Mouse (Mus musculus) layer of hippocampus, adult 9-10 months (tissue): ENCODE measurements around the gene Cc2d2b.

Source experiments
- DNase-seq: peaks from one replicate; pipeline ENCODE4 v3.0.0; 2022; ENCODE audit warnings: low spot score

Gene Cc2d2b

DNA sequence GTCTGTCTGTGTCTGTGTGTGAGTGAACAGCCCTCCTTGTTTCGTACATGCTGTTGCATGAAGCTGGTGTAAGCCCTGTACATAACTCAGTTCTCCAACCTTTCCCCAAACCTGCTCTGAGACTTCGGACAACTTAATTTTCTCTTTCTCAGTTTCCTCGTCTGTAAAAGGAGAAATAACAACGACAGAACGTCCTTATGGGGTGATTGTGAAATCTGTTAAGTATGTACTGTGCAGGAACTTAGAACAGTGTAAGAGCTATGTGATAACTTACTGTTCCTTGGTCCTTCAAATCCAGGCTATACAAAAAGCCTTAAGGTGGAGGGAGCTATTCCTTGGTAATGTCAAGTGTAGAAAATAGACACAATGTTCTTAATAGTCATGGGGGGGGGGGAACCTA lies 83.8 kb downstream of the Cc2d2b start:
- no peak for DNase-seq

DNA sequence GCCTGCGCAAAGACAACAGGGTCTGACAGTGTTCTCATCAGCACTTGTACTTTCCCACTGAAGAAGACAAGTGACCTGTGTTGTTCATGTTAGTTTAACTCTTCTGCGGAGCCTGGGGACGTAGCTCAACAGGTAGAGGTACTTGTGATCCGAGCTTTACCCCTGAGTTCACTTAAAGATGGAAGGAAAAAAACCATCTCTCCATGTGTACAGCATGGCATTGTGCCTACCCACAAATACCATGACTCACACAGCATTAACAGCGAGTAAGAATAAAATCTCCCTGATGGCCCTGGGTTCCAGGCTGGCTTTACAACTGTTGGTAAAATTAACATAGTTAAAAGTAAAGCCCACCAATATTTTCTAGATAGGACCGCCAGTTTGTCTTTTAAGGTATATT lies 85.9 kb downstream of the Cc2d2b start:
- no peak for DNase-seq

DNA sequence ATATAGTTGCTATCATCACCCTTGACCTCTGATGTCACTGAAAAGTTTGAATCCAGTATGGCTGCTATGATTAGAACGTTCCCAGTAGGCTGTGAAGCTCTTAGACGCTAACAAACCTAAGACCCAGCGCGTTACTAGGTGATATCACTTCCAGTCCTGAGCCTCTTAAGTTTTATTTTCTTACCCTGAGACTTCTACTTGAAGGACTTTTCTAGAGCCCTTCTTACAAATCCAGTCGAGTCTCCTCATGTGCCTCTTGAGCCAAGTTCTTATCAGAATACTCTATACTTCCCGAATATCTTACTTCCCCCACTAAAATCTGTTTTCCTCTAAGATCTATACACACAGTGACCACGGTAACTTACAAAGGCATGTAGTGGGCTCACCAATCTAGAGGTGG lies 89.7 kb downstream of the Cc2d2b start:
- no peak for DNase-seq

DNA sequence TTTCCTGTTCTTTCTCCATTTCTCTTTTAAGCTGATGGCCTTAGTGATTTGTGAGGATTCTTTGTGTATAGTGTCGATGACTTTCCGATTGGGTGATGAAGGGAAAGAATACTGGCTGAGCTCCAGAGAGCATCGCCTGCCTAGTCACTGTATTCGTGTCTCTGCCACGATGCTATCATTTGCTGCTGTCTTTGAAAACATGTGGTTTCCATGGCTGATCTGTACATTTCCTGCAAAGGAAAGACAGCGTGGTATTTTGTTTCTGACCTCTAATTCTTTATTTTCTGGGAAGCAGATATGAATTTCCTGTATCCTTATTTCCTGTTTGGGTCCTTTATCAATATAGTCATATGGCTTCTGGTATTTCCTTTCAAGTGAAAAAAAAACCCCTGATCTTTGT lies 91.8 kb downstream of the Cc2d2b start:
- no peak for DNase-seq

DNA sequence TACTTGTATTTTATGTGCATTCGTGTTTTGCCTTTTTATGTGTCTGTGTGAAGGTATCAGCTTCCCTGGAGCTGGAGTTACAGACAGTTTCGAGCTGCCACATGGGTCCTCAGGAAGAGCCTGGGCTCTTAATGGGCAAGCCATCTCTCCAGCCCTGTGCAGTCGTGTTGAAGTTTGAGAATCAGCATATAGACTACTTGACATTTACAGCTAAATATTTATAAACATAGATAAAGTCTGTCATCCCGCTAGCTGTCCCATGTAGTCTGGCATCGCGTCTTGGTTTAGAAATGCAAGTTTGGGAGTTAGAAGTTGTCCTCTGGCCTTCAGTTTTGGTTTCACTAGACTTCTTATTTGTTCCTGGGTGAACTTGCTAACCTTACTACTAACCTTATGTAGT lies 92.5 kb downstream of the Cc2d2b start:
- no peak for DNase-seq

DNA sequence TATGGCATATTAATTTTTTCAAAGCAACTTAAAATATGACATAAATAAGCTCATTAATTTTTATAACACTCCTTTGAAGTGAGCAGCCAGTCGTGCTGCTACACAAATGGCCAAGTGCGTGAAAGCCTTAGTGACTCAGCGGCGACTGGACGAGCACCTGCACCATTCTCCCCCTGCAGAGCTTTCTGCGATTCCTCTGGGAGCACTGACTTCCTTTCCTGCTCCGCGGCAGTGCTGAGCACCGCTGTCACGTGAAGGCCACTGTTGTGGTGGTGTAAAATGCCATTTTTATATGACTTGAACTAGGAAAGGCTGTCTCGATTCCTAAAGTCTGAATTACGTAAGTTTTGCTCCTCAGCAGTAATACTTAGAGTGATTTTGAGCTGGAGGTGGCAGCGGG lies 93.0 kb downstream of the Cc2d2b start:
- no peak for DNase-seq

DNA sequence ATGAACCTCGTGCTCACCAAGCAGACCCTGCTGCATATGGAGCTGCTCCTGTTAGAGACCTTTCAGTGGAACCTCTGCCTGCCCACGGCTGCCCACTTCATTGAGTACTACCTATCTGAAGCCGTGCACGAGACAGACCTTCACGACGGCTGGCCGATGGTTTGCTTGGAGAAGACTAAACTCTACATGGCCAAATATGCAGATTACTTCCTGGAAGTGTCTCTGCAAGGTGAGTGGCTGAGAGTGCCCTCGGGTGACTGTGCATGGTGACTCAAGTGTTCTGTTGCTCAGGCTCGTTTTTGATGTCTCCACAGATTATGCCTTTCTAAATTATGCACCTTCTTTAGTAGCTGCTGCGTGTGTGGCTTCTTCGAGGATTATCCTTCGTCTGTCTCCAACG lies 96.2 kb downstream of the Cc2d2b start:
- DNase-seq = no peak

DNA sequence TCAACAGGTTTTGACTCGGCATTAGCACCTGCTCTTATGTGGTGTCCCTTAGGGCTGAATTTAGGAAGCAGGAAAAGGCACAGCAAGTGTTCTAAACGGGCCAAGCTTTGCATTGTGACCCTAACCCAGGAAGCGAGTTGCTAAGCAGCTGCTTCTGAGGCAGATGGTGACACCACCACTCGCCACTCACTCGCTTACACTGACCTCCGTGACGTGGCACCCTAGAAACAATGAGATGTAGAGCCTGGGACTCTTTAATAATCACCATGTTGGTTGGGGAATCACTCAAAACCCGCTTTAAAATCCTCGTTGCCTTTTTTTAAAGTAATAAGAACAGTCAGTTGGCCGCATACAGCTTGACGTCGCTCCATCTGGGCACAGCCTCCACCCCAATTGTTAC lies 100.8 kb downstream of the Cc2d2b start:
- no peak for DNase-seq

DNA sequence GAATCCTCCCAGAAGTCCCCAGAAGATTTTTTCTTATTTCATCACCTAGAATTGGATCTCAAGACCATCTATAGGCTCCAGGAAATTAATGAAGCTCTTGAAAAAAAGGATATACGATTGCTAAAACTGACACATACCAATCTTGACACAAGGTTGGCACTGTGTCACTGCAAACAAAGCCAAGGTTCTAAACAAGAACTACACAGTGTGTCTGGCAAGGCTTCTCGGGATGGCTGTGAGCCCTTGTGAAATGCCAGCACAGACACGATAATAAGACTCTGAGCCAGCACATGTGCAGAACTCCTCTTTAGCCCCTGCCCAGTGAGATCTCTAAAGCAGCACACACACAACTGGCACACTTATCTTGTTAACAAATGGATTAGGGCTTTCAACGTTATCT lies 111.0 kb downstream of the Cc2d2b start:
- DNase-seq = no peak

DNA sequence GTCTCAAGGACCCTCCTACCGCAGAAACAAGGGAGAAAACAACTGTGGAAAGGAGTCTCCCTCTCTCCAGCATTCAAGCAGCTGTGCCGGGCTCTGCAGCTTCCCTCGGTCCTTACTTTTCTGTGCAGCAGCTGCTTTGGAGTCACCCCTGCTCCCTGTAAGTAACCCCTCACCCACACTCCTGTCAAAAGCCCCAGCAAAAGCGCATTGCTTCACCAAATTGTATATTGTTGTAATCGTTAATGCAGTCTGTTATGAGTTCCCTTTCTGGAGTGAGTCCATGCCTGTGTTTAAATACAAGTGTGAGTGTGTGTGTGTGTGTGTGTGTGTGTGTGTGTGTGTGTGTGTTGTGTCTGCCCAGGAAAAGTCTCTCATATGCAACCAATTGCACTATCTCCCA lies 119.7 kb downstream of the Cc2d2b start:
- no peak for DNase-seq

DNA sequence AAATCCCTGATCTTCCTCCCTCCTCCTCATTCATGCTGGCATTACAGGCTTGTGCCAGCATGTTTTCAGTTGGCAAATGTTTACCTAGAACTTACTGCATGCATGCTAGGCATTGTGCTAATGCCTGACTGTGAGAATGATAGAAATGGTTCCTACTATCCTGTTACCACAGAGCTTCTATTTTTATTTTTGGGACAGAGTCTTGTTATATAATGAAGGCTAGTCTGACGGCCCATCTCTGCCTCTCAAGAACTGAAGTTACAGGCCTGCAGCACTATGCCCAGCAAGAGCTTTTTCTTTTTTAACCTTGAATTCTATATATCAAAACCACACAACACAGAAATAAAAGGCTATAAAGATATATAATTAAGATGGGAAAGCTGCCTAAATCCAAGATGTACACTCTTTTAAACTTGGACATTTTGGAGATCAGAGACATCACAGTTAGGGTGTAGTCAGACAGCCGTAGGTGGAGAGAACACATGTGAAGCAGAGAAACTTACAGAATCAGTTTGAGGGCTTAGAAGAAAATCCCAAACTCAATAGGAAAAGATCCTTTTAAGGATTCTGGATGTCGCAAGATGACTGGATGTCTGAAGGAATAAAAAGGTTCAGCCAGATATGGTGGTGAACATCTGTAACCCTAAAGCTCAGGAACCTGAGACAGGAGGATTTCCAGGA lies 121.0 kb downstream of the Cc2d2b start:
- no peak for DNase-seq

DNA sequence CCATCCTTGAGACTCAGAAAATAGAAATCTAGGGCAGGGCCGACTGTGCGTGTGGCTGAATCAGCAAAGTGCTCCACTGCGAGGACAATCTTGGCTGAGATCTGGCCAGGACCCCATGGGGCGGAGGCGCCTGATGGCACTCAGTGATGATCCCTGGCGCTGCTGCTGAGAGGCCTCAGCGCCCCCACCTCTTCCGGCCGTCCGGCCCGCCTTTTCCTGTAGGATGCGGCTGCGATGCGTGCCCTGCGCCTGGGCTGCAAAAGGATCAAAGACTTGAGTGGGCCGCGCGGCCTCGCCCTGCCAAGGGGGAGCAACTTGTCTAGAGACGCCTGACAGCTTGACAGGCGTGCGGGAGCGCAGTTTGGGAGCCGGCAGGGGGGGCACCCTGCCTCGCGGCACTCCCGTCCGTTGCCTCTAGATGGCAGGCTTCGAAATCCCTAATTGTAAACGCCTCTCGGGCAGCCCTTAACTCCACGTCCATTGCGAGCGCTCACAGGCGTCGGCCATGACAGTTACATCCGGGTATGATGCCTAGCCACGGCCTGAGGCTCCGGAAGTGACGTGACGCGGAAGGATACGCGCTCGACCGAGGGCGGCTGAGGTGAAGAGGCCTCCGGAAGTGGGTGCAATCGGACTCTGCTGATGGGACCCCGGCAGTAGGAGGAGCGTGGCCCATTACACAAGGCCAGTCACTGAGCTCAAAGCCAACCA lies 124.6 kb downstream of the Cc2d2b start:
- DNase-seq = peak; percentile 72
